Mouse (Mus musculus) G1E (cell line): Measurements from ENCODE around the gene Ilf2.

ENCODE experiments used
- CTCF ChIP-seq: IDR thresholded peaks from 2 replicates; pipeline ENCODE4 v1.5.1; 2012; ENCODE audit warnings: low read depth, low read length, inconsistent platforms, mixed read lengths
- GATA1 ChIP-seq: IDR thresholded peaks from 2 replicates; pipeline ENCODE4 v1.6.1; 2012; ENCODE audit warnings: borderline replicate concordance, low read length, inconsistent platforms, mixed read lengths
- TAL1 ChIP-seq: conservative IDR thresholded peaks from 2 replicates; pipeline ENCODE4 v1.6.1; 2012; ENCODE audit warnings: low read depth, low read length, inconsistent platforms, mixed read lengths

DNA sequence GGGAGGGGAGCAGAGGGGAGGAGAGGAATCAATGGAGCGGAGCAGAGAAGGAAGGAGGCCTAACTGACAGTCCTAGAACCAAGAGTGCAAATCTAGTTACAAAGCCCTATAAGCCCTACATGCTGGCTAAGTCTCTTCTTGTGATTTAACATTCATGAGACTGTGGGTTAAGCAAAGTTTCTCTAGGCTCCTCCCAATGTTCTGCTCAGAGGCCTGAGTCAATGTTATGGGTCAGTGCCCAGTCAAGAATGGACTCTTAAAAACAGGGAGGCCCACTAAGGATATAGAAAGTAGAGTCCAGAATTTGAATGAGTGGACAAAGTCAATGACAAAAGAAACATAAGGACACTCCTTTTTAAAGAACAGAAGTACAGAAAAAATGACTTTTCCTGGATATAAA lies 48.4 kb upstream of the Ilf2 start:
- no peak for TF ChIP-seq GATA1
- no peak for TF ChIP-seq CTCF
- TF ChIP-seq TAL1 = no peak
